Mouse (Mus musculus) leukemia stem cell, adult 10-12 weeks (primary cell): Measurements from ENCODE around the gene Bod1l. TPM values are rescaled to one million over a fixed set of nuclear protein-coding genes. Genes with fewer than 3 reads are reported as not detected.

Experiments
- polyA plus RNA-seq: library from polyadenylated mRNA; stranded (reverse); fragments of >175 nt; gene quantifications from 2 replicates; pipeline ENCODE4 v1.2.3, GENCODE M21; 2012; ENCODE audit warnings: low replicate concordance

Gene Bod1l
- polyA plus RNA-seq = 12.5 and 22.3 TPM in 2 replicates

DNA sequence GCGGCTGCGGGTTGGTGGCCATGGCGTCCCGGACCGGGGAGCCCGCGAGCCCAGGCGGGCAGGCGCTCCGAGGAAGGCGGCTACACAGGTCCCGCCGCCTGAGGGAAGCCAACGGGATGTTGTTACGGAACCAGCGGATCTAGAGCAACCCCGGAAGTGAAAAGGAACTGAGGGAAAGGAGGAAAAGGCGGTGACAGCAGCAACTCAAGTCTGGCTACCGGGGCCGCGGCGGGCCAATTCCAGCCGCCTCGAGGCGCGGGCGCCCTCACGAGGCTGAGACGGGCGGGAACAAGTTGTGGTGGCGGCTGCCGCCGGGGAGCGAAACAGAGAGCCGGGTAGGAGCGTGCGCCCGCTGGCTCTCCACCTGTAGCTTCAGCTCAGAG, at the start of gene Bod1l:
Gene Bod1l, minus strand, starts transcription at position 169 of the 383 bp plus-strand sequence.

DNA sequence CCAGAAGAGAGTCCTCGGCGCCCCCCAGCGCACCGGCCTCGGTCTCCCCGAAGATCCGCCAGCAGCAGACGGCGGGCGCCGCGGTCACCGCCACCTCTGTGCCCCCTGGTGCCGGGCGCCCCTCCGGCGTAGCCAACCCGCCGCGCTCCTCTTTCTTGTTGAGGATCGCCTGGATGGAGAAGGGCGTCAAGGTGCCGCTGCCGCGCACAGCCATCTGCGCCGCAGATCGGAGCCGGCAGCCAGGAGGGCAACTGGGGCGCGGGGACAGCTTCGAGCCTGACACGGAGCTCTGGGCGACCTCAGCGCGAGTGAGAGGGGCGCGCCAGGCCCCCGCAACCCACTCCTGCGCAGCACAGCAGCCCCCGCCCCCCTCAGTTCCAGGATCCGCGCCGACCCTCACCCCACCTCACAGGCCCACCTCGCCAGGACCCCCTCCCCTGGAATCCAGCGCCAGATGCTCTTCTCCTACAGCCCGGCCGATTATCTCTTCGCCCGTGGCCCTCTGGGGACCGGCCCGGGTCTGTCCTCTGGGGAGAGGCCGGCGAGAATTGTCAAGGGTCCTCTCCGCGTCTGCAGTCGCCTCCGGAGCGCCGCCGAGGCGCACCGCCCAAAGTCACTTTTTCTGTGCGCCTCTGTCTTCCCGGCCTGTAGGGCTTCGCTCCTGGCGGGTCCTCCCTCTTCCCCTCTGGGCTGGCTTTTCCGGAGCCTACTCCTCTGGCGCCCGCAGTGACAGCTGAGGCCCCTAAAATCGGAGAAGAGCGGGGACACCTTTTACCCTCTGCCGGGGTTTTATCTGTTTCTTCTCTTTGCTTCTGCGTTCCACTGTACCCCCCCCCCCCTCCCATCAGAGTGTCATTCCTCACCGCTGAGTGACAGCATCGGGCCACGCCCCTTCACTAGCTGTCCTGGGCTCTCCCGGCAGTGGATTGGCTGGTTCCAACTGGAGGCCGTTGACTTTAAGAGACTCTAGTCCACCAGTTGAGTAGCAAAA, 80.1 kb downstream of the Bod1l start, which contains the start of gene Nkx3-2:
Gene Nkx3-2, minus strand, starts transcription at position 771 of the 991 bp plus-strand sequence.

Other genes starting within 250 kb of the Bod1l start
- gene Rab28, start 136.2 kb downstream of the Bod1l start, polyA plus RNA-seq = 116 and 123 TPM in 2 replicates
- 0.47 TPM in 1 of 2 replicates, not detected in the other for gene Nkx3-2, start 79.8 kb downstream of the Bod1l start, polyA plus RNA-seq
- not detected in 2 replicates for gene Gm16223, start 223.6 kb upstream of the Bod1l start, polyA plus RNA-seq